Mouse (Mus musculus) CD4-positive, CD25-positive, alpha-beta regulatory T cell, adult 2 months (primary cell): ENCODE results near the gene Zbtb1.

Experiments
- DNase-seq: peaks from one replicate; pipeline ENCODE4 v3.0.0-alpha.2; 2012; ENCODE audit warnings: low read depth, low spot score

Gene Zbtb1

DNA sequence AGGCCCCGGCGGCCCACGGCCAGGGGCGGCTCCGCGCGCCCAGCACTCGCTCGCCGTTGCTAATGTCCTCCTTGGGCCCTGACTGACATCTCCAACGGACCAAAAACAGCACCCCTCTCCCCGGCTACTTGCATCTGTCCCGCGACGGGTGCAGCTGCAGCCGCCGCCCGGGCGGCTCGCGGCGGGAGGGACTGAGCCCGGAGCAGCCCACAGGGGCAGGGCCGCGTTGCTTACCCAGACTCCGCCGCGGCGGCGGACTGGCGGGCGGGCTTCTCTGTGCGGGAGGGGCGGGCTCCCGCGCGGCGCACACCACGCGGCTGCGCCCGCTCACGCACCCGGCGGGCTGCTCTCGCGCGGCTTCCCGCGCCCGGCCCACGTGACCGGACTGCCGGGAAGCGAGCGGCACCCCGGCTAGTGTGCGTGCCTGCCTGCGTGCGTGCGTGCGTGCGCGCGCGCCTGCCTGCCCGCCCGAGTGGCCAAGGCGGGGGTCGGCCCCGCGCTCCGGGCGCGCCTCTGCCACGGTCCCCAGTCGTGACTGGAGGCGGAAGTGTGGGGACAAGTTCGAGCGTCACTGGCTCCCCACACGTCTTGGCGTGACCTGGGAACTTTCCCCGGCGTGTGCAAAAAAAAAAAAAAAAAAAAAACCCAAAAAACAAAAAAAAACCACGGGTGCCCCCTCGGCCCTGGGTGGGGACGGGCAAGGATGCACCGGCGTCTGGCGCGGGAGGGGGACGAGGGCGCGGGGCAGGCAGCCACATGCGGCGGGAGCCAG, 674 bp upstream of the Zbtb1 start, which contains the start of gene Zbtb25:
TSS of gene Zbtb25 (minus strand) at position 397 of the 772 bp plus-strand sequence.
- DNase-seq = peak; percentile 92

DNA sequence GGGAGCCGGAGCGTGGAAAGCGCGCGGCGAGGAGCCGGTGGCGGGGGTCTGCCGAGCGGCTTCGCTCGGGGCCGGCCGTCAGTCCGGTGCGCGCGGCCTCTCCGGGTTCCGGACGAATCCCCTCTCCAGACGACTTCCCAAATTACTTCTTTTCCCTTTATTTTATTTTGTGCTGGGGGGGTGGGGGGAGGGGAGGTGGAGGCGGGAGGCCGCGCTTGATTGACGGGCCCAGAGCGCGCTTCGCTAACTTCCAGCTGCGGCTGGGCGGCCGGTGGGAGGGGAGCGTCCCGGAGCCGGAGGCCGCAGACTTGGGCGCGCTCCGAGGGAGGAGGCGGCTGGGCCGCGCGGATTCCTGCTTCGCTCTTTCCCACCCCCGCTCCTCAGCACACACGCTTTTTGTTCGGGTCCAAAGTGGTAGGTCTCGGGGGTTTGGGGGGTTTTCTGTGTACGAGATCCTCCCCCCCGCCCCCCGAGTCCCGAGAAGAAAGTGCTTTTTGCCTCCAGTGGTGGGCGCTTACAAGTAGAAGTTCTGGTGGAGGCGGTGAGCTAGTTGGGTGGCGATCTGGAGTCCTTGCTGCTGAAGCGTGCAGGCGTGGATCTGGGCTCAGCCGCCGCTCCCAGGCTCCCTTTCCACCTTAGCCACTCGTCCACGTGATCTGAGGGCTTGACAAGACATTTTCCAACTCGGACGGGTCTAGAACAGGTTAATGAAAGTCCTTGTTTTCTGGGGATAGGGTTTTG, 935 bp downstream of the Zbtb1 start:
- DNase-seq = peak; percentile 82

DNA sequence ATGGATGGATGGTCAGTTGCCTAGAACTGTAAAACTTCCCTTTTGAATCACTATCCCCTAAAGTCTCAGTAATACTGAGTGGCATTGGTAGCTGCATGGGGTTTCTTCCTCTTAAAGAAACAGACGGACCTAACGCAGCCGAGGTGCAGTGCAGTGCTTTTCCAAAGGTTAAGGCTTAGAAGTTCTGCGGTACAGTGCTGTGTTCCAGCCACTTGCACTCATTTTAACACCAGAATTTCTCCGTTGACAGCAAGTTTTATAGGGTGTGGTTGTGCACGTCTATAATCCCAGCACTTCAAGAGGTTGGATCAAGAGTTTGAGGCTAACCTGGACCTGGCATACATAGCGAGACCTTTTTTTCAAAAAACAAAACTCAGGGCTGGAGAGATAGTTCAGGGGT, 2.0 kb downstream of the Zbtb1 start:
- DNase-seq = peak; percentile 29

DNA sequence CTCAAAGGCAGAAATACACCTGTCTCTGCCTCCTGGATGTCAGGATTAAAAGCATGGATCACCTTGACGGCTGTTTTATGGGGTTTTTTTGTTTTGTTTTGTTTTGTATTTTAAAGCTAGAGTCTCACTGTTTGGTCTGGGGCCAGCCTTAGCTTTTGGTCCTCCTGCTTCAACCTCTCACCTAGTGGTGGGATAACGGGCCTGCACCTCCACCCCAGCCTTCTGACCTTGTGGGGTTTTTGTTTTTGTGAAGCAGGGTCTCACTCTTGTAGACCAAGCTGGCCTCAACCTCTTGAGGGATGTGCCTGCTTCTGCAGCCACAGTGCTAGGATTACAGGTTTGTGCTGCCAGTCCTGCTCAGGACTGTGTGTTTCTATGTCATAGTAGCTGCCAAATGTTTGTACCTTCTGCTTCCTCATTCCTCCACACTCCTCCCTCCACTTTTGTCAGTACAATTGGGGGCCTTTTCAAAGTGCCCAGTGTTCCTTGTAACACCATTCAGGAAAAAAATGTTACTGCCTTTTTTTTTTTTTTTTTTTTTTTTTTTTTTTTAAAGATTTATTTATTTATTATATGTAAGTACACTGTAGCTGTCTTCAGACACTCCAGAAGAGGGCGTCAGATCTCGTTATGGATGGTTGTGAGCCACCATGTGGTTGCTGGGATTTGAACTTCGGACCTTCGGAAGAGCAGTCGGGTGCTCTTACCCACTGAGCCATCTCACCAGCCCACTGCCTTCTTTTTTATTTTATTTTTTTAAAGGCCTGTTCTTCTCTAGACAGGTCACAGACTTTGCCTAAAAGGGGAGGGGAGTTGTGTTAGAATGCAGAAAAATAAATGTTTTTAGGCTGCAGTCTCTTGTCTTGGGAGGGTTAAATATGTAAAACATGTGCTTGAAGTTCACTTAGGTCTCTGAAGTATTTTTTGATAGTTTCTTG, 3.1 kb downstream of the Zbtb1 start:
- peak; percentile 69 for DNase-seq

DNA sequence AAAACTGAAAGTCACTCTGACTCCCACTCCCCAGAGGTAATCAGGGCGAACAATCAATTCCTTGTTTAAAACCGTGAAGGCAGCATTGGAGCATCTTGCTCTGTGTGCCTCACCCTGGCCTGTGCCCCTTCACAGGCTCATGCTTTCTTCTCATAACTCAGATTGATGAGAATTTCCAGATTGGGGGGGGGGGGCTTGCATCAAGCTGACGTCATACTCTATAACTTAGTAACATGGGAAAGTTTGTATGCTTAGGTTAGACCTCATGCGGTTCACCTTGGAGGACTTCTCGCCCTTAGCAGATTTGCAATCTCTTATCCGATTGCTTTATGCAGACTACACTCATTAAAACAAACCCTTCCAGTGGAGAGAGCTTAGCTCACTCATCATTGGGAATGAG, 3.9 kb downstream of the Zbtb1 start:
- DNase-seq = peak; percentile 67

DNA sequence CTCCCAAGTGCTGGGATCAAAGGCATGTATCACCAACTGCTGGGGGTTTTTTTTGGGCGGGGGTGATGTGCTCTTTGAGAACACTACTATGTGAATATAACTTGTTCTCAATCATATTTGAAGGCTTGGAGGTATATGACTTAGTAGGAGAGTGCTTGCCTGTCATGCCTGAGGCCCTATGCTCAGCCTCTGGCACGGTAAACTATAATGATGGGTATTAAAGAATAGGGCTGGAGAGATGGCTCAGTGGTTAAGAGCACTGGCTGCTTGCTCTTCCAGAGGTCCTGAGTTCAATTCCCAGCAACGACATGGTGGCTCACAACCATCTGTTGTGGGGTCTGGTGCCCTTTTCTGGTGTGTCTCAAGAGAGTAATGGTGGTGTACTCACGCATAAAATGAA, 4.8 kb downstream of the Zbtb1 start:
- DNase-seq = no peak

DNA sequence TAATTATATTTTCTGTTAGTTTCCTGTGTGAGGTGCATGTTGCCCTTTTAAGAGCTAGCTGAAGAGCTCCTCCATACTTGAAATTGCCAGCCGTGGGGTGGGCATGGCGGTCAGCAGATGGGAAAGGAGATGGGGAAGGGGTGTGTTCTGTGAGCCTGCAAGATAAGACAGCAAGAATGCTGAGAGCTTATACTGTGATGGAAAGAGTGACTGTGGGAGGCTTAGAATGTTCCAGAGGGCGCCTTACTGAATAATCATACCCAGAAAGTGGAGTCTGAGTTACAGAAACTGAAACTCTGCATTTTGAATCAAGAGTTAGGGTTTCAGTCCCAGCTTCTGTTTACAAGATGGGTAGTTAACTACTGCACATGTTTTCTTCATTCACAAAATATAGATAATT, 5.4 kb downstream of the Zbtb1 start:
- DNase-seq = peak; percentile 72

DNA sequence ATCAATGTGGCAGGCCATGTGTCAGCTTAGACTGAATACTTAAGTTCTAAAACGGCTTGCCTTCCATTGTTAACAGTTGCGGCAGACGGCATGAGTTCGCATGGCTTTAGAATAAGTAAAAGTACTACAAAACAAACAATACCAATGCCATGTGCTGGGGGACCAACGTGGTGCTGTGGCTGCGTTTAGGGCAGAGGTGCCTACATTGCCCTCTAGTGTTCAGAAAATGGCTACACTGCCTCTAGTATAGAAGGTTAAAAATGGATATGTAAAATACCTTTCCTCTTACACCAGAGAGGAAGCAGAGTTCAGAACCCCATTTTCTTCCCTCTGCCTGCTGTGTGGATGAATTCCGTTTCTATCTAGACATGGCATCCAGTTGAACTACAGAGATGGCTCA, 6.6 kb downstream of the Zbtb1 start:
- DNase-seq = peak; percentile 88

DNA sequence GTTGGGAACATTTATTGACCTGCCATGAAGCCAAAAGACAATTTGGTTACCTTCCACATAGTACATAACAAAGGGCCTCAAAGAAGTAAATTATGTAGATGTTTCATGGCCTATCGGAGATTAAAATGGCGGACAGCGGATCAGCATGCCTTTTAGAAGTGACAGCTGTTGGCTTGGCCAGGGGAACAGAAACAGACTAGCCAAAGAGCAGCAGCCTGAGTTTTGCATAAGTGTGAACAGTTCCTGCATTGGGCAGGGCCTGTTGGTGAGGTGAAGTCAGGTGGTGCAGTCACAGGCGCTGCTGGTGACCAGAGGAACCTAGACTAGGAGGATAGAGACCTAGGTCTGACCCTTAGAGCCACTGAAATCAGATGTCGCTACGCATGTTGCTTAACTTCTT, 7.0 kb downstream of the Zbtb1 start:
- no peak for DNase-seq

DNA sequence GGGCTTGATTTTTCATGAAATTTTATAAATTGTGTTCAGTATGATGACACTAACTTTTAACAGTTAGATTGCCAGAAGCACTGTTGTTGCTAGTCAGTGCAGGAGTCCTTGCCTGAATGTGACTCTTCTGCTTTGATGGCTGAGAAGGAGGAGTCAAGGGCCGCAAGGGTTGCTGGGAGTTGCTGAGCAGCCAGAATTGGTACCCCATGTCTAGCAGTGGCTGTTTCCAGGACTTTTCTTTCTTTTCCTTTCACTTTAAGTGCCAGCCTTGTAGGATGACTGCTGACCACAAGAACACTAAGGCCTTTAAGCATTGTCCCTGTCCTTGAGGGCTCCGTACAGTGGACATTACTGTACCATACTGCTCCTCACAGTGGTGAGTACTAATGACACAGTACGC, 7.7 kb downstream of the Zbtb1 start:
- DNase-seq = peak; percentile 49

DNA sequence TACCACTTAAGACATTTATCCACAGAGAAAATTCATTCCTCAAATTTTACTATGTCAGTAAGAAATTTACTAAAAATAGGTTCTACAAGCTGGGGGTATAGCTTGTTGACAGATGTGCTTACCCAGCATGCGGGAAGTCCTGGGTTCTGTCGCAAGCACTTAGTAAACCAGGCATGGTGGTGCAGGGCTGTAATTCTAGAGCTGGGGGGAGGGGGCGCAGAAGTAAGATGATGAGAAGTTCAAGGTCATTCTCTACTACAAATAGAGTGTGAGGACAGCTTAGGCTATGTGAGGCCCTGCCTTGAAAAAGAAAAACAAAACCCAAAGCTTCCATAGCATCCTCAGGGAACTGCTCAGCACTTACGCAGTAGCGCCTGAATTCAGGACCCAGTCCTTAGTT, 8.5 kb downstream of the Zbtb1 start:
- no peak for DNase-seq

DNA sequence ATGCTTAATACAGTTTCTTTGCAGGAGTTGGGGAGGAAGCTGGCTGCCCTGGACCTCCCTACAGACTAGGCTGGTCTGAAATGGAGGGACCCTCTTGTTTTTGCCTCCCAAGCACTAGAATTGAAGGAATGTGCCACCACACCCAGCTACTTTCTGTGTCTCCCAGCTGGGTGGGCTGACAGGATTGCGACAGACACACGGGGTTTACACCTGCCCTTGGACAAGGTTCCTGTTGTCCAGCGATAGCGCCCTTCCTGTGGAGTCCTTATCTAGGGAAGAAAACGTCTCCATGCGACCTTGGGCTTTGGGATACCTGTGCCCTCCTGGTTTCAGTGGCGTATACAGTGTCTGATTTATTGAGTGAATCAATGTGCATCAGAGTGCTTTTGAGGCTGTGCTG, 10.1 kb downstream of the Zbtb1 start:
- DNase-seq = no peak

DNA sequence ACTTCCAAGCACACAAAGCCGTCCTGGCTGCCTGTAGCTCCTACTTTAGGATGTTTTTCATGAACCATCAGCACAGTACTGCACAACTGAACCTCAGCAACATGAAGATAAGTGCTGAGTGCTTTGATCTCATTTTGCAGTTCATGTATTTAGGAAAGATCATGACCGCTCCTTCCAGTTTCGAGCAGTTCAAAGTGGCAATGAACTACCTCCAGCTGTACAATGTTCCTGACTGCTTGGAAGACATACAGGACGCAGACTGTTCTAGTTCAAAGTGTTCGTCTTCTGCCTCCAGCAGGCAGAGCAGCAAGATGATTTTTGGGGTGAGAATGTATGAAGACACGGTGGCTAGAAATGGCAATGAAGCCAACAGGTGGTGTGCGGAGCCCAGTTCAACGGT, 15.3 kb downstream of the Zbtb1 start:
- DNase-seq = no peak

DNA sequence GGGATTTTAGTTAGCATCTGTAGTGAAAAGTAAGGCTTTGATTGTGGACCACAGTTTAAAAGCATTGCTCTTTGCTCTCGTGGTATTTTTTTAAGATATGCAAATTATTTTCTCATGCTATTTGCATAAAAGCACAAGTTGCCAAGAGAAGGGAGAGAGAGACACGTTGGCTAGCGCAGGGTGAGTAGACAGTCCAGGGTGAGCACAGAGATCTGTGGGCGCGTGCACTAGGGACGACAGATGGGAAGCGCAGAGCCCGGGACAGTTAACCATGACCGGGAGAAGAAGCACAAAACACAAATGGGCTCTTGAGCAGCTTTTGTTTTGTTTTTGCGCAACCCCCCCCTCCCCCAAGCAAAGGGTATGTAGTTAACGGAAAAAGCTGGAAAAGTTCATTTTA, 18.7 kb downstream of the Zbtb1 start:
- no peak for DNase-seq

DNA sequence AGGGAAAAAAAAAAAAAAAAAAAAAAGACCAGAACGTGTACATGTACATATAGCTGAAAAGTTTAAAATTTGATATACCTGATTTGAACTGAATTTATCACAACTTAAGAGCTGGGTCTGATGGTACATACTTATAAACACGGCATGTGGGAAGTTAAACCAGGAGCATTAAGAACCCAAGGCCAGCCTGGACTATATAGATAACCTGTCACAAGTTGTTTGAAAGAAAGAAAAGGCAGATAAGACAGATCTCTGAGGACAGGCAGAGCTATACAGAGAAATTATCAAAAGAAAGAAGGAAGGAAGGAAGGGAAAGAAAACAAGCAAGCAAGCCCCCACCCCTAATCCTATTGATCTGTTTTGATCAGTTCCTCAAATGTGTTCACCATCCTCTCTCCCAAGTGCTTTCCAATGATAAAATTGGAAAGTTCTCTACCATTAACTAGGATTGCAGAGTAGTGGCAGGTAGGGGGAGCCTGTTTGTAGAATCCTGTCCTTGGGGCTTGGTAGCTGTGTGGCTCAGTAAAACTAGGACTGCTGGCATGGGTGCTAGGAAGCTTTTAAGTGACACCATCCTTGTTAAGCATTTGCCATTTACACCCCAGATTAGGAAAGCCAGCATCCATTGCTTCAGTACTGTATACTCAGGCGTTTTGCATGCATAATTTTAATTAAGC, 21.7 kb downstream of the Zbtb1 start:
- no peak for DNase-seq

DNA sequence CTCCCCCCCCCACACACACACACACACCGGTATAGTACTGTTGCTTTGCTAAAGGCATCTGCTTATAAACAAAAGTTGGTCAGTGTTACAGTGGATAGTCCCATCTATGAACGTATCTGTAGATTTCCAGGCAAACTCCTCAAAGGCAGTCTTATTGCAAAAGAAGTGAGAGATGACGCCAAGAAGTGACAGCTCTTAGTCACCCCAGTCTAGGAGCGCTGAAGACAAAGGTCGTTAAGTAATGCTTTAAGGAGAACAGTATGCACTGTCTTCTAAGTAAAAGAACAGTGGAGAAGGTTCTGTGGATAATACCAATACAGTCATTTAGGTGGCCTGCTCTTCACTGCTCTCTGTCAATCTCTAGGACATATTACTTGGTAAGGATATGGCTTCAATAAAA, 22.9 kb downstream of the Zbtb1 start:
- DNase-seq = no peak

DNA sequence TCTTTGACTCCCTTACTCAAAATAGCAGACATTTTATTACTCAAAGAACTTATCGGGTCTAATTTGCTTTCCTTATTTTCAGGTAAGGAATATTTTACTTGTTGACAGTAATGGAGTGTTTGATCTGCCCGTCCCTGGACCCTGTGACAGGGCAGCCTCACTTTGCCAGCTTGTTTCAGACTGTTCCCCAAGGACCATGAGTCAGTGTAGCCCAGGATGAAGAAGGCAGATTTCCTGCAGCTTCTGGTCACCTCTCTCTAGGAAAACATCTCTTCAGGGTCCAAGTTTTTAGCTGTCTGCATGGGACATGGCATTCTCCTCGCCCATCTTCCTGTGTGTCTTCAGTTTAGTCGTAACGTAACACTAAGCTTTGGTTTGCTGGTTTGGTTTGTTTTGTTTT, 27.2 kb downstream of the Zbtb1 start:
- no peak for DNase-seq

DNA sequence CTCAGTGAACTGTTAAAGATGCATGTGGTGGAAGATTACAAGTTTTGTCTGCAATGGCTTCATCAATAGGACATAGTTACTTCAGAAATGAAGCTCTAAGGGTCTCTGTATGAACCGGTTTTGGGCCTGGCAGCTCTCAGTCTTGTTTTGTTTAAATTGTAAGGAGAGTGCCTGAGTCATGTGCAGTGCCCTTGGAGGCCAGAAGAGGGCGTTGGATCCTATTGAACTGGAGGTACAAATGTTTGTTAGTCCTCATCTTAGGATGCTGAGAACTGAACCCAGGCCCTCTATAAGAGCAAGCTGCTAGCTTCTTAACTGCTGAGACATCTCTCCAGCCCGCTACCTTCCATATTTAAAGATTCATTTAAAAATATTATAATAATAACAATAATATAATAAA, 31.6 kb downstream of the Zbtb1 start:
- DNase-seq = peak; percentile 60

DNA sequence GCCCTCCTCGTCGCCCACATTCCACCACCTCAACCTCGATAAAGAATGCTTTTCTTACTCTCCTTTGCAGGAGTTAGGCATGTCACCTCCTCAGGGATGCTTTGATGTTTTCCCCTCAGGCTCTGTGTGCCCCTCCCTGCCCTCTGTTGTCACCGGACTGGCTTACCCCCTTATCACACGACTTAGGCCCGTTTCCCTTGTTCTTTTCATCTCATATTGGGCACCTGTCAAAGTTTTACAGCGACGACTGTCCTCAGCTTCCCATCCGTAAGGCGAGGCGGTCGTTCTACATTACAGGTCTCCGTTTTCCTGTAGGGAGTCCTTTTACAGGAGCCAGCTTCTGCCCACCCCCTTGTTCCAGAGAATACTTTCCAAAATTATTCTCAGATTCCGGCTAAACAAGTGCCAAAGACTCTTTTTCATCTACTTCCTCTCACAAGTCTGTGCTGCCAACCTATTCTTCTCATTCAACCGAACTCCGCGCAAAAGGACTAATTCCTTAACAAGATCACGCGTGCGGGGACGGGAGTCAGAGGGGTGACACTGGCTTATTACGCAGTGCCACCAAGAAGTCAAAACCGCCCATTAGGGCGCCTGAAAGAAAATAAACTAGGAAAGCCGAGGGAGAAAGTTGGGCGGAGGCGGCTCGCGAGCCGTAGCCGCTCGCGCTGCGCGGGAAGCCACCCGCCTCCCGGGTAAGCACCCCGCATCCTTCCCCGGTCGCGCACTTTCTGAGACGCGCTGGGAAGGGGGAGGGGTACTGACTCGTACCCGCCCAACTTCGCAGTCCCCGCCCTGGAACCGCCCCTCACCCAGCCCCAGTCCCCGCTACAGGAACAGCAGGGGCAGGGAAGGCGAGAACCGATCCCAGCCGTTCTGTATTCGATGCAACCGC, 33.2 kb downstream of the Zbtb1 start:
- peak; percentile 93 for DNase-seq

DNA sequence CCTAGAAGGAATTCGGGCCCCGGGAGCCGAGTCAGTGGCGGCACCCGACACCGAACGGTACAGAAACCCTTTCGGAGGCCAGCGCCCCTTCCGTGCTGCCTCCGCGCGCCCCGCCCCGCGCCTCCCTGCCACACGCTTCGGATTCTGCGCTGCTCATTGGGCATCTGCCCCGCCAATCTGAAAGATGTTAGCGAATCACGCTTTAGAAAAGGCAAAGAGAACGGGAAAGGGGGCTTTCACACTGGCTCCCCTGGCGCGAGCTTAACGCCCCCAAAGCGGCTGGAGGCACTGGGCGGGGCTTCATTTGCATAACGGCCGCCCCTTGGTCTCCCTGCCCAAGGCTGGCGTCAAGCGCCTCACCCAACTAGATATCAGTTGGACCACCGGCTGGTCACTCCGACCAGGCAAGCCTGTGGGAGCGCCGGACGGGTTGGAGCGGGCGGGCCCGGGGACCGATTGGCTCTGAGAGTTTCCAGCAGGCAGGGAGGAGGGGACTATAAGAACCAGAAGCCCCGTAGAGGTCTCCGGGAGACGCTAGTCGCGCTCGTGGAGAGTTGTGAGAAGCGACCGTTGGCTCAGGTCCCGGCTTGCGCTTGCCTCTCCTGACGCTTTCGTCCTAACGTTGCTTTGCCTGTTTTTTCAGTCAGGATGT, 33.9 kb downstream of the Zbtb1 start, which contains the start of gene Hspa2:
TSS of gene Hspa2 (plus strand) at position 291 of the 652 bp plus-strand sequence.
- DNase-seq = peak; percentile 97
